Mouse (Mus musculus) liver, postnatal 0 days (tissue): ENCODE results near the gene Add1.

Source experiments
- CTCF ChIP-seq: sonication (generic); IDR thresholded peaks from 2 replicates; pipeline ENCODE4 v1.5.1; 2016; ENCODE audit warnings: antibody characterized with exemption, low read depth
- EP300 ChIP-seq: IDR thresholded peaks from 2 replicates; pipeline ENCODE4 v1.6.1; 2016; ENCODE audit warnings: antibody characterized with exemption, low read depth, mild to moderate bottlenecking

- no peak for TF ChIP-seq CTCF
- no peak for TF ChIP-seq EP300
Observed at GRCm38 (mm10) chr5:34571551-34571950, 1.9 kb upstream of the Add1 start.
